Comparison of ENCODE assay signal across 10 mouse cellular contexts in the genomic region with DNA sequence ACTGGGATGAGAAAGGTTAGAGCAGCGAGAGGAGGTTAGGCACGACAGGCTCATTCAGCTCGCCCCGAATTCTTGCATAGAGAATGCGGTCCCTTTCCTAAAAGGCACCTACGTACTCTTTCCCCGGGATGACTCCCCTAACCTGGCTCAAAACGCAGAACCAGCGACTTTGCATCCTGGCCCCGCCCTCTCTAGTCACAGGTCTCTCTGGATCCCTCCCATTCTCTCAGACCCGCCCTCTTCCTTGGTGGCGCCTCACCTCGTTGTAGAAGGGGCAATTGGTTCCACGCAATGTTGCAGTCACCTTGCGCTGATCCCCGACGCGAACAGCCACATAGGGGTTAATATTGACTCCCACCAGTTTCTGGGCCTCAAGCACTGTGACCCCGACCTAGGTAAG. TPM values are rescaled to one million over a fixed set of nuclear protein-coding genes. Genes with fewer than 3 reads are reported as not detected.
DNase-seq lines count a peak whose midpoint lies in the region; ATAC-seq and TF ChIP-seq lines count a peak whose summit lies in the region.
"Had no signal": no experiment of that assay in that cellular context is flagged by ENCODE, and none has a peak within 500 bp of the region (broad histone marks: within the 10 kb centered on the region; RNA-seq: fewer than 3 reads in every experiment).

No protein-coding gene starts in this region.

- H3K4me2 ChIP-seq in forebrain, embryonic 14.5 days (ENCODE audit: low read length): no peak overlapping the region; the same call in 1 of the 2 replicates
- H3K4me2 ChIP-seq in CH12.LX (ENCODE audit: insufficient read depth, low read depth, poor library complexity, severe bottlenecking): peak overlapping the region; percentile 84
- H3K4me2 ChIP-seq in hindbrain, embryonic 15.5 days: peak overlapping the region; percentile 31; the same call in 1 of the 2 replicates
- H3K4me2 ChIP-seq in lung, embryonic 15.5 days: peak overlapping the region; percentile 37; the same call in 1 of the 2 replicates

- peaks cover 10% of the 10 kb centered on the region for H3K4me1 ChIP-seq in forebrain, embryonic 10.5 days
- H3K4me1 ChIP-seq in forebrain, embryonic 14.5 days (ENCODE audit: control insufficient read depth, insufficient read depth, low read length): no peaks in the 10 kb centered on the region
- peaks cover 10 to 14% of the 10 kb centered on the region in 2 experiments for H3K4me1 ChIP-seq in CH12.LX (ENCODE audit: control insufficient read depth in 1 of 2, insufficient read depth in 2 of 2)
- 0 out of 2 replicates have a peak, but pooled peaks cover 5% of the 10 kb centered on the region for H3K4me1 ChIP-seq in hindbrain, embryonic 15.5 days (replicated peaks)
- H3K4me1 ChIP-seq in lung, embryonic 15.5 days: no peaks in the 10 kb centered on the region

- dilution Hi-C loops in CH12.LX (cut with MboI; ENCODE audit: extremely low pct_ligation_motif_present, extremely low pct_unique_long_range_greater_than_20kb, low sequenced_read_pairs): no loop called here

- WGBS in forebrain, embryonic 10.5 days: 8% methylated on average over 19 of the region's 19 CpGs
- WGBS in forebrain, embryonic 14.5 days: 7% methylated on average over 19 of the region's 19 CpGs
- 7% methylated on average over 19 of the region's 19 CpGs for WGBS in hindbrain, embryonic 15.5 days
- 9% methylated on average over 19 of the region's 19 CpGs for WGBS in lung, embryonic 15.5 days

- TF ChIP-seq RAD21 in CH12.LX (IDR thresholded peaks at IDR 0.05; ENCODE audit: low read depth, low read length): no peak

- DNase-seq in forebrain, embryonic 10.5 days (ENCODE audit: extremely low spot score, low spot score): no peak
- DNase-seq in forebrain, embryonic 14.5 days (ENCODE audit: low spot score): no peak
- DNase-seq in CH12.LX (ENCODE audit: extremely low read depth): peak; percentile 46
- no peak for DNase-seq in frontal cortex, postnatal 10 days (ENCODE audit: low spot score in 2 of 2)
- DNase-seq in testis, postnatal 10 days (ENCODE audit: low spot score): no peak
- DNase-seq in layer of hippocampus, postnatal 25 days (ENCODE audit: extremely low spot score in 1 of 2, low spot score in 1 of 2): no peak
- DNase-seq: cerebellum, adult 11 months had no signal

- peak overlapping the region; percentile 18; the same call in 1 of the 2 replicates for H3K4me3 ChIP-seq in forebrain, embryonic 10.5 days
- no peak overlapping the region for H3K4me3 ChIP-seq in forebrain, embryonic 14.5 days (ENCODE audit: low read depth, low read length)
- no peak overlapping the region for H3K4me3 ChIP-seq in CH12.LX (replicated peaks in 1 of 3; ENCODE audit: low read depth in 2 of 3, low read length in 2 of 3, poor library complexity in 1 of 3)
- H3K4me3 ChIP-seq in hindbrain, embryonic 15.5 days: no peak overlapping the region
- no peak overlapping the region for H3K4me3 ChIP-seq in lung, embryonic 15.5 days

- no peaks in the 10 kb centered on the region for H3K9me3 ChIP-seq in forebrain, embryonic 10.5 days
- no peaks in the 10 kb centered on the region for H3K9me3 ChIP-seq in forebrain, embryonic 14.5 days (replicated peaks; ENCODE audit: control insufficient read depth, low read length)
- no peaks in the 10 kb centered on the region for H3K9me3 ChIP-seq in CH12.LX (replicated peaks; ENCODE audit: low read length)
- H3K9me3 ChIP-seq in hindbrain, embryonic 15.5 days: no peaks in the 10 kb centered on the region
- H3K9me3 ChIP-seq in lung, embryonic 15.5 days: no peaks in the 10 kb centered on the region

- TF ChIP-seq CTCF in CH12.LX (conservative IDR thresholded peaks at IDR 0.05 in 1 of 2, IDR thresholded peaks at IDR 0.05 in 1 of 2; ENCODE audit: low read depth in 2 of 2, low read length in 2 of 2): no peak

- in situ Hi-C loops in CH12.LX (cut with MboI; ENCODE audit: low pct_ligation_motif_present, low pct_unique_long_range_greater_than_20kb, low sequenced_read_pairs): no loop called here

- TF ChIP-seq POLR2A in CH12.LX (IDR thresholded peaks at IDR 0.05; ENCODE audit: low read depth, low read length): no peak

- H3K9ac ChIP-seq in forebrain, embryonic 14.5 days (ENCODE audit: low read length): no peak overlapping the region
- no peak overlapping the region for H3K9ac ChIP-seq in CH12.LX (ENCODE audit: insufficient read depth, low read depth)
- no peak overlapping the region for H3K9ac ChIP-seq in hindbrain, embryonic 15.5 days
- H3K9ac ChIP-seq in lung, embryonic 15.5 days: no peak overlapping the region

- H3K27me3 ChIP-seq in forebrain, embryonic 10.5 days (ENCODE audit: poor library complexity, severe bottlenecking): peaks cover 29% of the 10 kb centered on the region
- no peaks in the 10 kb centered on the region for H3K27me3 ChIP-seq in forebrain, embryonic 14.5 days (replicated peaks; ENCODE audit: control insufficient read depth, insufficient read depth, low read length)
- H3K27me3 ChIP-seq in CH12.LX (replicated peaks): peaks cover 93% of the 10 kb centered on the region
- H3K27me3 ChIP-seq in hindbrain, embryonic 15.5 days: peaks cover 10% of the 10 kb centered on the region; the same call in 1 of the 2 replicates
- H3K27me3 ChIP-seq in lung, embryonic 15.5 days: peaks cover 11% of the 10 kb centered on the region

- ATAC-seq in forebrain, embryonic 14.5 days: no peak
- ATAC-seq in hindbrain, embryonic 15.5 days (ENCODE audit: low FRiP score, low read depth): no peak
- no peak for ATAC-seq in lung, embryonic 15.5 days (ENCODE audit: borderline replicate concordance, extremely low read depth, low FRiP score, low TSS enrichment)

- no peak for TF ChIP-seq EP300 in CH12.LX (IDR thresholded peaks at IDR 0.05; ENCODE audit: low read length)

- no peaks in the 10 kb centered on the region for H3K36me3 ChIP-seq in forebrain, embryonic 10.5 days (replicated peaks)
- H3K36me3 ChIP-seq in forebrain, embryonic 14.5 days (ENCODE audit: control insufficient read depth, insufficient read depth, low read length): no peaks in the 10 kb centered on the region
- no peaks in the 10 kb centered on the region for H3K36me3 ChIP-seq in CH12.LX (replicated peaks in 1 of 2; ENCODE audit: control insufficient read depth in 1 of 2, insufficient read depth in 1 of 2, low read length in 1 of 2)
- H3K36me3 ChIP-seq in hindbrain, embryonic 15.5 days: no peaks in the 10 kb centered on the region
- H3K36me3 ChIP-seq in lung, embryonic 15.5 days: no peaks in the 10 kb centered on the region

- no peaks in the 10 kb centered on the region for H3K79me2 ChIP-seq in CH12.LX (replicated peaks; ENCODE audit: control insufficient read depth, extremely low read depth, insufficient read depth, poor library complexity, severe bottlenecking)

- no peak overlapping the region for H3K27ac ChIP-seq in forebrain, embryonic 10.5 days
- H3K27ac ChIP-seq in forebrain, embryonic 14.5 days (ENCODE audit: low read depth, low read length): no peak overlapping the region
- no peak overlapping the region for H3K27ac ChIP-seq in CH12.LX (ENCODE audit: insufficient read depth, low read depth)
- no peak overlapping the region for H3K27ac ChIP-seq in hindbrain, embryonic 15.5 days (replicated peaks)
- no peak overlapping the region for H3K27ac ChIP-seq in lung, embryonic 15.5 days

TF ChIP-seq in CH12.LX, 34 proteins besides CTCF, POLR2A, EP300 and RAD21 (continues in another document):
- TF ChIP-seq SMC3 (IDR thresholded peaks at IDR 0.05; ENCODE audit: low read depth, low read length) (no peak), MYC (IDR thresholded peaks at IDR 0.05; ENCODE audit: low read depth, low read length) (no peak), ZC3H11A (IDR thresholded peaks at IDR 0.05; ENCODE audit: low read depth, low read length) (no peak)

RNA-seq across cellular contexts. Expression of a gene that starts 4.8 kb away (rescaled TPM):
- polyA plus RNA-seq in forebrain, embryonic 10.5 days (2016; fragmentation: Nextera tagmentation; extraction: Ambion mirVana): not detected in 2 replicates
- not detected in 2 replicates for polyA plus RNA-seq in forebrain, embryonic 14.5 days (2014; fragmentation: Nextera tagmentation; extraction: Ambion mirVana)
- total RNA-seq in CH12.LX (2012; rRNA removed) (not detected in 2 replicates), CH12.LX (2014; rRNA removed) (not detected in 2 replicates)
- not detected in 2 replicates for polyA plus RNA-seq in CH12.LX (2012; ENCODE audit: insufficient read length, low read depth)
- polyA plus RNA-seq in hindbrain, embryonic 15.5 days (2015; fragmentation: Nextera tagmentation; extraction: Ambion mirVana): not detected in 2 replicates
- not detected in 2 replicates for polyA plus RNA-seq in lung, embryonic 15.5 days (2015; fragmentation: Nextera tagmentation; extraction: Ambion mirVana)
- total RNA-seq in layer of hippocampus, postnatal 25 days (2021): not detected
- polyA plus RNA-seq: liver, embryonic 16.5 days had no signal

RNA-seq across cellular contexts. Expression of a gene that starts 17.0 kb away (rescaled TPM):
- 4.1 TPM in 2 replicates for polyA plus RNA-seq in forebrain, embryonic 10.5 days (2016; fragmentation: Nextera tagmentation; extraction: Ambion mirVana)
- 4.6 and 5.1 TPM in 2 replicates for polyA plus RNA-seq in forebrain, embryonic 14.5 days (2014; fragmentation: Nextera tagmentation; extraction: Ambion mirVana)
- total RNA-seq in CH12.LX (2012; rRNA removed) (3.1 and 3.6 TPM in 2 replicates), CH12.LX (2014; rRNA removed) (2.2 and 3.0 TPM in 2 replicates)
- 2.6 and 2.9 TPM in 2 replicates for polyA plus RNA-seq in CH12.LX (2012; ENCODE audit: insufficient read length, low read depth)
- polyA plus RNA-seq in hindbrain, embryonic 15.5 days (2015; fragmentation: Nextera tagmentation; extraction: Ambion mirVana): 7.0 and 7.3 TPM in 2 replicates
- polyA plus RNA-seq in lung, embryonic 15.5 days (2015; fragmentation: Nextera tagmentation; extraction: Ambion mirVana): 3.6 and 3.7 TPM in 2 replicates
- total RNA-seq in layer of hippocampus, postnatal 25 days (2021): 1 to 10 TPM; 3.9 to 4.2 TPM

RNA-seq across cellular contexts. Expression of a gene that starts 40.1 kb away (rescaled TPM):
- polyA plus RNA-seq in forebrain, embryonic 10.5 days (2016; fragmentation: Nextera tagmentation; extraction: Ambion mirVana): 194 and 199 TPM in 2 replicates
- polyA plus RNA-seq in forebrain, embryonic 14.5 days (2014; fragmentation: Nextera tagmentation; extraction: Ambion mirVana): 391 and 444 TPM in 2 replicates
- total RNA-seq in CH12.LX (2012; rRNA removed) (132 and 136 TPM in 2 replicates), CH12.LX (2014; rRNA removed) (51.6 and 53.0 TPM in 2 replicates)
- polyA plus RNA-seq in CH12.LX (2012; ENCODE audit: insufficient read length, low read depth): 146 and 163 TPM in 2 replicates
- polyA plus RNA-seq in hindbrain, embryonic 15.5 days (2015; fragmentation: Nextera tagmentation; extraction: Ambion mirVana): 426 and 467 TPM in 2 replicates
- 224 and 226 TPM in 2 replicates for polyA plus RNA-seq in lung, embryonic 15.5 days (2015; fragmentation: Nextera tagmentation; extraction: Ambion mirVana)
- total RNA-seq in layer of hippocampus, postnatal 25 days (2021): 100 to 1,000 TPM; 174 to 223 TPM

RNA-seq across cellular contexts. Expression of a gene that starts 40.2 kb away (rescaled TPM):
- polyA plus RNA-seq in forebrain, embryonic 10.5 days (2016; fragmentation: Nextera tagmentation; extraction: Ambion mirVana): 1.4 and 2.1 TPM in 2 replicates
- polyA plus RNA-seq in forebrain, embryonic 14.5 days (2014; fragmentation: Nextera tagmentation; extraction: Ambion mirVana): 0.63 and 1.0 TPM in 2 replicates
- 1.1 and 1.4 TPM in 2 replicates for total RNA-seq in CH12.LX (2012; rRNA removed)
- total RNA-seq in CH12.LX (2014; rRNA removed): 0.78 and 1.1 TPM in 2 replicates
- 0.81 and 1.7 TPM in 2 replicates for polyA plus RNA-seq in CH12.LX (2012; ENCODE audit: insufficient read length, low read depth)
- polyA plus RNA-seq in hindbrain, embryonic 15.5 days (2015; fragmentation: Nextera tagmentation; extraction: Ambion mirVana): 1.2 and 2.9 TPM in 2 replicates
- 0.88 and 1.8 TPM in 2 replicates for polyA plus RNA-seq in lung, embryonic 15.5 days (2015; fragmentation: Nextera tagmentation; extraction: Ambion mirVana)
- 1 to 10 TPM; 1.8 to 2.6 TPM for total RNA-seq in layer of hippocampus, postnatal 25 days (2021)
